Mouse (Mus musculus) kidney, embryonic 14.5 days (tissue): ENCODE measurements around the gene Akap8l. TPM values are rescaled to one million over a fixed set of nuclear protein-coding genes. Genes with fewer than 3 reads are reported as not detected.
A peak's percentile ranks its signal among the peaks of the same experiment; 100 is the strongest.

ENCODE experiments used
- ATAC-seq: fragments of 200-750 bp; cut with Nextera tagmentation; 2 replicates; pipeline ENCODE4 v1.8.0; 2017; ENCODE audit warnings: moderate number of reproducible peaks, mild to moderate bottlenecking, moderate TSS enrichment, moderate library complexity; ENCODE audit not compliant: low FRiP score, low TSS enrichment
- H3K27ac ChIP-seq: fragments of 300-500 bp; sonication (generic); 2 replicates; pipeline ENCODE4 v1.5.1; 2014; ENCODE audit warnings: low read depth, mild to moderate bottlenecking, low read length, moderate library complexity, mixed read lengths
- H3K27me3 ChIP-seq: fragments of 300-500 bp; sonication (generic); 2 replicates; pipeline ENCODE4 v1.6.1; 2014; ENCODE audit warnings: mild to moderate bottlenecking, low read length; ENCODE audit not compliant: control insufficient read depth, insufficient read depth
- H3K36me3 ChIP-seq: fragments of 300-500 bp; sonication (generic); 2 replicates; pipeline ENCODE4 v1.6.1; 2014; ENCODE audit warnings: low read length, mixed read lengths; ENCODE audit not compliant: control insufficient read depth, insufficient read depth
- H3K4me1 ChIP-seq: fragments of 300-500 bp; sonication (generic); 2 replicates; pipeline ENCODE4 v1.6.1; 2014; ENCODE audit warnings: low read length, mixed read lengths; ENCODE audit not compliant: control insufficient read depth, insufficient read depth
- H3K4me2 ChIP-seq: fragments of 300-500 bp; sonication (generic); replicated peaks from 2 replicates; pipeline ENCODE4 v1.6.1; 2014; ENCODE audit warnings: low read depth, mild to moderate bottlenecking, low read length
- H3K4me3 ChIP-seq: fragments of 300-500 bp; sonication (generic); 2 replicates; pipeline ENCODE4 v1.5.1; 2014; ENCODE audit warnings: mild to moderate bottlenecking, low read length
- H3K9ac ChIP-seq: fragments of 300-500 bp; sonication (generic); 2 replicates; pipeline ENCODE4 v1.6.1; 2014; ENCODE audit warnings: low read depth, mild to moderate bottlenecking, low read length, moderate library complexity
- H3K9me3 ChIP-seq: fragments of 300-500 bp; sonication (generic); 2 replicates; pipeline ENCODE4 v1.6.1; 2016; ENCODE audit warnings: low read length; ENCODE audit not compliant: control insufficient read depth
- WGBS: fragments of 180-500 bp; shearing (Covaris S2); extraction: QIAGEN DNeasy Blood & Tissue Kit; methylation state at CpG from one replicate; pipeline ENCODE4 v1.1.7; 2014; 5-methylcytosine and 5-hydroxymethylcytosine counted together
- polyA plus RNA-seq: library from polyadenylated mRNA; unstranded; fragments of >200 nt; fragmentation: Nextera tagmentation; extraction: Ambion mirVana; gene quantifications from 2 replicates; pipeline ENCODE4 v1.2.1, GENCODE M21; 2014

Akap8l gene
- polyA plus RNA-seq, 1 experiment from 2014 or later = 93.7 TPM

GRCm38 (mm10) chr17:32354211-32354610 lies 3.8 kb upstream of the Akap8l start:
- Histone ChIP-seq H3K9me3 (no peaks in the 10 kb centered on the region), H3K27ac (no peak overlapping the region), H3K36me3 (peaks cover 63% of the 10 kb centered on the region), H3K27me3 (no peaks in the 10 kb centered on the region), H3K4me3 (no peak overlapping the region), H3K4me2 (no peak overlapping the region), H3K9ac (no peak overlapping the region), H3K4me1 (peaks cover 3% of the 10 kb centered on the region; the same call in 1 of the 2 replicates)
- 78% methylated on average over 5 of the region's 5 CpGs for WGBS
- ATAC-seq = no peak

- H3K4me1 ChIP-seq = peaks cover 4% of the 10 kb centered on the region; the same call in 1 of the 2 replicates
- H3K4me3 ChIP-seq = no peak overlapping the region
- whole genome bisulfite sequencing = 84% methylated on average over 4 of the region's 4 CpGs
- peaks cover 58% of the 10 kb centered on the region for H3K36me3 ChIP-seq
- H3K27me3 ChIP-seq = no peaks in the 10 kb centered on the region
- no peaks in the 10 kb centered on the region for H3K9me3 ChIP-seq
- H3K9ac ChIP-seq = no peak overlapping the region
- no peak overlapping the region for H3K4me2 ChIP-seq
- ATAC-seq = no peak
- no peak overlapping the region for H3K27ac ChIP-seq
Observed at GRCm38 (mm10) chr17:32353696-32354095, 3.3 kb upstream of the Akap8l start.

- Histone ChIP-seq H3K36me3 (peaks cover 38% of the 10 kb centered on the region), H3K4me3 (no peak overlapping the region), H3K4me2 (no peak overlapping the region), H3K9me3 (no peaks in the 10 kb centered on the region), H3K9ac (no peak overlapping the region), H3K27me3 (no peaks in the 10 kb centered on the region), H3K4me1 (peaks cover 4% of the 10 kb centered on the region), H3K27ac (no peak overlapping the region)
- ATAC-seq = no peak
Observed at GRCm38 (mm10) chr17:32351726-32352125, 1.3 kb upstream of the Akap8l start.

GRCm38 (mm10) chr17:32351269-32351668 lies 862 bp upstream of the Akap8l start:
- no peak overlapping the region for H3K27ac ChIP-seq
- peak overlapping the region; percentile 70 for H3K4me2 ChIP-seq
- peak overlapping the region; percentile 81; the same call in 1 of the 2 replicates for H3K4me3 ChIP-seq
- no peaks in the 10 kb centered on the region for H3K27me3 ChIP-seq
- peaks cover 4% of the 10 kb centered on the region for H3K4me1 ChIP-seq
- H3K9me3 ChIP-seq = no peaks in the 10 kb centered on the region
- ATAC-seq = no peak
- WGBS = 77% methylated on average over 3 of the region's 3 CpGs
- no peak overlapping the region for H3K9ac ChIP-seq
- peaks cover 34% of the 10 kb centered on the region for H3K36me3 ChIP-seq

GRCm38 (mm10) chr17:32349851-32350381 lies 491 bp downstream of the Akap8l start:
- H3K9me3 ChIP-seq = no peaks in the 10 kb centered on the region
- ATAC-seq = peak; percentile 21
- H3K9ac ChIP-seq = peak overlapping the region; percentile 75
- peak overlapping the region; percentile 49; the same call in 1 of the 2 replicates for H3K27ac ChIP-seq
- peak overlapping the region; percentile 81 for H3K4me3 ChIP-seq
- H3K27me3 ChIP-seq = no peaks in the 10 kb centered on the region
- peaks cover 4% of the 10 kb centered on the region for H3K4me1 ChIP-seq
- H3K4me2 ChIP-seq = peak overlapping the region; percentile 70
- H3K36me3 ChIP-seq = peaks cover 20% of the 10 kb centered on the region
- 1% methylated on average over 24 of the region's 24 CpGs for WGBS

- WGBS = 8% methylated on average over 4 of the region's 4 CpGs
- no peaks in the 10 kb centered on the region for H3K9me3 ChIP-seq
- H3K27ac ChIP-seq = 0 out of 2 replicates have a peak overlapping the region, but pooled peaks have one; percentile 8
- H3K9ac ChIP-seq = peak overlapping the region; percentile 75; the same call in 1 of the 2 replicates
- peaks cover 18% of the 10 kb centered on the region for H3K36me3 ChIP-seq
- no peak; the same call in 1 of the 2 replicates for ATAC-seq
- H3K27me3 ChIP-seq = no peaks in the 10 kb centered on the region
- H3K4me3 ChIP-seq = peak overlapping the region; percentile 81
- H3K4me2 ChIP-seq = peak overlapping the region; percentile 70
- H3K4me1 ChIP-seq = peaks cover 4% of the 10 kb centered on the region
Observed at GRCm38 (mm10) chr17:32349037-32349732, 1.2 kb downstream of the Akap8l start.

- WGBS = 91% methylated on average over 2 of the region's 2 CpGs
- no peak overlapping the region for H3K27ac ChIP-seq
- peak overlapping the region; percentile 70; the same call in 1 of the 2 replicates for H3K4me2 ChIP-seq
Observed at GRCm38 (mm10) chr17:32348406-32348805, 2.0 kb downstream of the Akap8l start.

GRCm38 (mm10) chr17:32341102-32341501 lies 9.3 kb downstream of the Akap8l start:
- Histone ChIP-seq H3K4me3 (no peak overlapping the region), H3K36me3 (peaks cover 55% of the 10 kb centered on the region), H3K4me2 (no peak overlapping the region), H3K9ac (no peak overlapping the region), H3K27me3 (no peaks in the 10 kb centered on the region), H3K4me1 (no peaks in the 10 kb centered on the region), H3K9me3 (no peaks in the 10 kb centered on the region), H3K27ac (no peak overlapping the region)
- ATAC-seq = no peak
- WGBS = 100% methylated on average over 1 of the region's 1 CpGs

More at GRCm38 (mm10) chr17:32348406-32348805, 2.0 kb downstream of the Akap8l start:
- Histone ChIP-seq H3K27me3 (no peaks in the 10 kb centered on the region), H3K9me3 (no peaks in the 10 kb centered on the region), H3K4me3 (no peak overlapping the region; the same call in 1 of the 2 replicates), H3K36me3 (peaks cover 18% of the 10 kb centered on the region), H3K9ac (no peak overlapping the region), H3K4me1 (peaks cover 4% of the 10 kb centered on the region)
- ATAC-seq = no peak

- Histone ChIP-seq H3K36me3 (peaks cover 64% of the 10 kb centered on the region), H3K27me3 (no peaks in the 10 kb centered on the region), H3K9me3 (no peaks in the 10 kb centered on the region), H3K4me1 (no peaks in the 10 kb centered on the region), H3K9ac (no peak overlapping the region), H3K4me3 (no peak overlapping the region), H3K4me2 (no peak overlapping the region), H3K27ac (no peak overlapping the region)
- ATAC-seq = no peak
- 89% methylated on average over 1 of the region's 1 CpGs for WGBS
Observed at GRCm38 (mm10) chr17:32340110-32340509, 10.3 kb downstream of the Akap8l start.
